Mouse (Mus musculus): ENCODE data around the gene Fancg. TPM values are rescaled to one million over a fixed set of nuclear protein-coding genes. Genes with fewer than 3 reads are reported as not detected.

Fancg gene
- total and polyA plus RNA-seq, 3 experiments = 11.4 to 24.6 TPM; not detected in 1

- TF ChIP-seq ETS1 (IDR thresholded peaks at IDR 0.05; ENCODE audit: low read depth, low read length) = peak; percentile 8; the same call in 1 of the 2 replicates
- TF ChIP-seq RAD21 (IDR thresholded peaks at IDR 0.05; ENCODE audit: low read depth, low read length) = no peak
- peak; percentile 46; the same call in 1 of the 2 replicates for TF ChIP-seq SIN3A (IDR thresholded peaks at IDR 0.05; ENCODE audit: low read length)
- Histone ChIP-seq H3K4me1 (ENCODE audit: control insufficient read depth in 1 of 2, insufficient read depth in 2 of 2, low read length in 2 of 2) (peaks cover 25 to 55% of the 10 kb centered on the region in 2 experiments), H3K9ac (ENCODE audit: control insufficient read depth, low read depth, low read length, poor library complexity, severe bottlenecking) (no peak overlapping the region), H3K36me3 (ENCODE audit: control insufficient read depth in 1 of 2, insufficient read depth in 2 of 2, low read length in 2 of 2) (peaks cover 0 to 28% of the 10 kb centered on the region in 2 experiments; a peak in 2 of 4 replicates), H3K9me3 (replicated peaks; ENCODE audit: insufficient read depth, low read length) (no peaks in the 10 kb centered on the region), H3K27ac (ENCODE audit: control insufficient read depth, low read depth, low read length) (peak overlapping the region; percentile 15; the same call in 1 of the 2 replicates), H3K4me3 (ENCODE audit: control insufficient read depth in 1 of 2, insufficient read depth in 1 of 2, low read depth in 2 of 2, low read length in 2 of 2) (no peak overlapping the region), H3K79me2 (ENCODE audit: control insufficient read depth, insufficient read depth, low read length, poor library complexity) (no peaks in the 10 kb centered on the region), H3K27me3 (ENCODE audit: control insufficient read depth in 1 of 2, insufficient read depth in 2 of 2, low read length in 2 of 2) (no peaks in the 10 kb centered on the region)
- DNase-seq (ENCODE audit: low read depth, low spot score) = peak; percentile 46
These were observed 30.7 kb upstream of the Fancg start for GRCm38 (mm10) chr4:43040881-43041547.

GRCm38 (mm10) chr4:43040114-43040572 is 29.8 kb upstream of the Fancg start:
- peak overlapping the region; percentile 51 to 77 for H3K4me3 ChIP-seq (ENCODE audit: control insufficient read depth in 1 of 2, insufficient read depth in 1 of 2, low read depth in 2 of 2, low read length in 2 of 2)
- peak; percentile 99 for DNase-seq (ENCODE audit: low read depth, low spot score)
- H3K9ac ChIP-seq (ENCODE audit: control insufficient read depth, low read depth, low read length, poor library complexity, severe bottlenecking) = peak overlapping the region; percentile 44
- no peaks in the 10 kb centered on the region for H3K9me3 ChIP-seq (replicated peaks; ENCODE audit: insufficient read depth, low read length)
- peaks cover 0 to 28% of the 10 kb centered on the region in 2 experiments; a peak in 2 of 4 replicates for H3K36me3 ChIP-seq (ENCODE audit: control insufficient read depth in 1 of 2, insufficient read depth in 2 of 2, low read length in 2 of 2)
- H3K4me1 ChIP-seq (ENCODE audit: control insufficient read depth in 1 of 2, insufficient read depth in 2 of 2, low read length in 2 of 2) = peaks cover 25 to 52% of the 10 kb centered on the region in 2 experiments
- H3K79me2 ChIP-seq (ENCODE audit: control insufficient read depth, insufficient read depth, low read length, poor library complexity) = no peaks in the 10 kb centered on the region
- no peaks in the 10 kb centered on the region for H3K27me3 ChIP-seq (ENCODE audit: control insufficient read depth in 1 of 2, insufficient read depth in 2 of 2, low read length in 2 of 2)
- no peak overlapping the region for H3K27ac ChIP-seq (ENCODE audit: control insufficient read depth, low read depth, low read length)
- TF ChIP-seq GABPA (IDR thresholded peaks at IDR 0.05; ENCODE audit: low read depth, low read length) (no peak), ETS1 (IDR thresholded peaks at IDR 0.05; ENCODE audit: low read depth, low read length) (peak; percentile 98), E2F4 (IDR thresholded peaks at IDR 0.05; ENCODE audit: borderline replicate concordance, low read depth, low read length) (no peak), TCF12 (IDR thresholded peaks at IDR 0.05; ENCODE audit: low read depth, low read length) (peak; percentile 47), JUND (IDR thresholded peaks at IDR 0.05; ENCODE audit: low read depth, low read length) (no peak), ELF1 (IDR thresholded peaks at IDR 0.05; ENCODE audit: low read depth, low read length) (peak; percentile 23; the same call in 1 of the 2 replicates), RAD21 (IDR thresholded peaks at IDR 0.05; ENCODE audit: low read depth, low read length) (no peak), MAX (IDR thresholded peaks at IDR 0.05; ENCODE audit: low read length) (no peak), MYC (IDR thresholded peaks at IDR 0.05; ENCODE audit: low read depth, low read length) (no peak), NELFE (IDR thresholded peaks at IDR 0.05; ENCODE audit: low read depth, low read length) (0 out of 2 replicates have a peak, but pooled peaks have one; percentile 43), KAT2A (conservative IDR thresholded peaks at IDR 0.05; ENCODE audit: low read depth, low read length) (no peak), MAZ (IDR thresholded peaks at IDR 0.05; ENCODE audit: low read depth, low read length) (peak; percentile 87), CHD1 (IDR thresholded peaks at IDR 0.05; ENCODE audit: low read depth, low read length) (no peak), BHLHE40 (IDR thresholded peaks at IDR 0.05; ENCODE audit: borderline replicate concordance, low read depth, low read length) (no peak), POLR2AphosphoS2 (IDR thresholded peaks at IDR 0.05; ENCODE audit: low read length) (no peak), POLR2A (IDR thresholded peaks at IDR 0.05; ENCODE audit: control insufficient read depth in 1 of 2, insufficient read depth in 1 of 2, low read depth in 1 of 2, low read length in 2 of 2, poor library complexity in 1 of 2) (peak in 1 of 2 experiments; percentile 36; a peak in 1 of 4 replicates), MYB (IDR thresholded peaks at IDR 0.05; ENCODE audit: low read depth, low read length) (no peak), SMC3 (IDR thresholded peaks at IDR 0.05; ENCODE audit: low read depth, low read length) (no peak), TBP (IDR thresholded peaks at IDR 0.05; ENCODE audit: low read depth, low read length) (no peak), ZKSCAN1 (IDR thresholded peaks at IDR 0.05; ENCODE audit: low read depth, low read length) (no peak), RCOR1 (IDR thresholded peaks at IDR 0.05; ENCODE audit: low read depth, low read length) (no peak), CTCF (IDR thresholded peaks at IDR 0.05 in 2 of 3, conservative IDR thresholded peaks at IDR 0.05 in 1 of 3; ENCODE audit: control insufficient read depth in 1 of 3, insufficient read depth in 1 of 3, low read depth in 2 of 3, low read length in 3 of 3, poor library complexity in 1 of 3, severe bottlenecking in 1 of 3) (no peak), MEF2A (IDR thresholded peaks at IDR 0.05; ENCODE audit: extremely low read depth, insufficient replicate concordance, low read depth, low read length, poor library complexity, severe bottlenecking) (no peak), GATA1 (IDR thresholded peaks at IDR 0.05; ENCODE audit: low read depth, low read length) (no peak), ZNF384 (IDR thresholded peaks at IDR 0.05; ENCODE audit: low read depth, low read length) (no peak), MAFK (IDR thresholded peaks at IDR 0.05; ENCODE audit: borderline replicate concordance, low read depth, low read length) (no peak), NRF1 (IDR thresholded peaks at IDR 0.05; ENCODE audit: insufficient read depth, low read depth, low read length, poor library complexity, severe bottlenecking) (0 out of 2 replicates have a peak, but pooled peaks have one; percentile 19), ZC3H11A (IDR thresholded peaks at IDR 0.05; ENCODE audit: low read depth, low read length) (no peak), USF1 (IDR thresholded peaks at IDR 0.05; ENCODE audit: low read depth, low read length) (peak; percentile 55)
